Mouse (Mus musculus) neural tube, embryonic 13.5 days (tissue): Measurements from ENCODE around the gene Ctrc. TPM values are rescaled to one million over a fixed set of nuclear protein-coding genes. Genes with fewer than 3 reads are reported as not detected.

ENCODE experiments used
- ATAC-seq: fragments of 200-750 bp; cut with Nextera tagmentation; 2 replicates; pipeline ENCODE4 v1.8.0; 2017; ENCODE audit warnings: low read depth, mild to moderate bottlenecking, moderate TSS enrichment, moderate library complexity
- H3K27ac ChIP-seq: fragments of 300-500 bp; sonication (generic); replicated peaks from 2 replicates; pipeline ENCODE4 v1.5.1; 2015; ENCODE audit warnings: moderate library complexity, mild to moderate bottlenecking, inconsistent platforms
- H3K27me3 ChIP-seq: fragments of 300-500 bp; sonication (generic); 2 replicates; pipeline ENCODE4 v1.6.1; 2015; ENCODE audit warnings: mild to moderate bottlenecking, inconsistent platforms
- H3K36me3 ChIP-seq: fragments of 300-500 bp; sonication (generic); 2 replicates; pipeline ENCODE4 v1.6.1; 2015; ENCODE audit warnings: mild to moderate bottlenecking, inconsistent platforms
- H3K4me1 ChIP-seq: fragments of 300-500 bp; sonication (generic); replicated peaks from 2 replicates; pipeline ENCODE4 v1.6.1; 2015; ENCODE audit warnings: inconsistent platforms
- H3K4me2 ChIP-seq: fragments of 300-500 bp; sonication (generic); 2 replicates; pipeline ENCODE4 v1.6.1; 2015; ENCODE audit warnings: inconsistent platforms, mild to moderate bottlenecking, moderate library complexity
- H3K4me3 ChIP-seq: fragments of 300-500 bp; sonication (generic); 2 replicates; pipeline ENCODE4 v1.5.1; 2015; ENCODE audit warnings: mild to moderate bottlenecking, inconsistent platforms
- H3K9ac ChIP-seq: fragments of 300-500 bp; sonication (generic); 2 replicates; pipeline ENCODE4 v1.6.1; 2015; ENCODE audit warnings: moderate library complexity, mild to moderate bottlenecking, inconsistent platforms
- H3K9me3 ChIP-seq: fragments of 300-500 bp; sonication (generic); 2 replicates; pipeline ENCODE4 v1.6.1; 2016; ENCODE audit warnings: inconsistent platforms
- WGBS: fragments of 180-500 bp; shearing (Covaris S2); methylation state at CpG from one replicate; pipeline ENCODE4 v1.1.7; 2015; 5-methylcytosine and 5-hydroxymethylcytosine counted together
- polyA plus RNA-seq: library from polyadenylated mRNA; unstranded; fragments of >200 nt; fragmentation: Nextera tagmentation; extraction: Ambion mirVana; gene quantifications from 2 replicates; pipeline ENCODE4 v1.2.1, GENCODE M21; 2015

Gene Ctrc
- polyA plus RNA-seq, 1 experiment from 2014 or later = not detected

- Histone ChIP-seq H3K27me3 (no peaks in the 10 kb centered on the region; the same call in 1 of the 2 replicates), H3K4me2 (peak within 1 kb of the TSS; percentile 92), H3K9ac (peak within 1 kb of the TSS; percentile 91), H3K27ac (peak within 1 kb of the TSS; percentile 67), H3K9me3 (no peaks in the 10 kb centered on the region), H3K4me3 (peak within 1 kb of the TSS; percentile 70), H3K36me3 (no peaks in the 10 kb centered on the region), H3K4me1 (peaks cover 56% of the 10 kb centered on the region)
- ATAC-seq = peak; percentile 88
- WGBS = under 1% methylated on average over 60 of the region's 73 CpGs
Measured at GRCm38 (mm10) chr4:141874601-141875460, 28.7 kb upstream of the Ctrc start, which contains the start of gene Efhd2. Gene Efhd2, minus strand, starts transcription at chr4:141874920.

- Histone ChIP-seq H3K9ac (peak overlapping the region; percentile 91), H3K27ac (peak overlapping the region; percentile 67), H3K36me3 (no peaks in the 10 kb centered on the region), H3K4me2 (peak overlapping the region; percentile 92), H3K4me1 (peaks cover 63% of the 10 kb centered on the region), H3K9me3 (no peaks in the 10 kb centered on the region), H3K27me3 (no peaks in the 10 kb centered on the region; the same call in 1 of the 2 replicates), H3K4me3 (peak overlapping the region; percentile 70)
- peak; percentile 38 for ATAC-seq
- under 1% methylated on average over 19 of the region's 19 CpGs for WGBS
Measured at GRCm38 (mm10) chr4:141874111-141874600, 28.0 kb upstream of the Ctrc start.

- H3K27me3 ChIP-seq = no peaks in the 10 kb centered on the region
- 0 out of 2 replicates have a peak, but pooled peaks cover 3% of the 10 kb centered on the region for H3K36me3 ChIP-seq
- H3K4me1 ChIP-seq = peaks cover 70% of the 10 kb centered on the region
- ATAC-seq = no peak
- H3K4me3 ChIP-seq = peak overlapping the region; percentile 70
- no peak overlapping the region for H3K27ac ChIP-seq
- H3K9me3 ChIP-seq = no peaks in the 10 kb centered on the region
- peak overlapping the region; percentile 91 for H3K9ac ChIP-seq
- 79% methylated on average over 9 of the region's 9 CpGs for WGBS
- H3K4me2 ChIP-seq = peak overlapping the region; percentile 92
Measured at GRCm38 (mm10) chr4:141872977-141873376, 26.8 kb upstream of the Ctrc start.

GRCm38 (mm10) chr4:141871909-141872308 lies 25.8 kb upstream of the Ctrc start:
- Histone ChIP-seq H3K9me3 (no peaks in the 10 kb centered on the region), H3K27ac (peak overlapping the region; percentile 78), H3K4me1 (peaks cover 80% of the 10 kb centered on the region), H3K9ac (peak overlapping the region; percentile 91), H3K4me3 (peak overlapping the region; percentile 70), H3K36me3 (0 out of 2 replicates have a peak, but pooled peaks cover 3% of the 10 kb centered on the region), H3K4me2 (peak overlapping the region; percentile 92), H3K27me3 (no peaks in the 10 kb centered on the region)
- 44% methylated on average over 9 of the region's 9 CpGs for WGBS
- no peak for ATAC-seq

- Histone ChIP-seq H3K4me1 (peaks cover 86% of the 10 kb centered on the region), H3K9me3 (no peaks in the 10 kb centered on the region), H3K27ac (peak overlapping the region; percentile 78), H3K4me2 (peak overlapping the region; percentile 92), H3K27me3 (no peaks in the 10 kb centered on the region), H3K9ac (no peak overlapping the region; the same call in 1 of the 2 replicates), H3K36me3 (0 out of 2 replicates have a peak, but pooled peaks cover 3% of the 10 kb centered on the region), H3K4me3 (peak overlapping the region; percentile 70; the same call in 1 of the 2 replicates)
- 91% methylated on average over 3 of the region's 3 CpGs for WGBS
- ATAC-seq = no peak
Measured at GRCm38 (mm10) chr4:141871333-141871725, 25.2 kb upstream of the Ctrc start.

- Histone ChIP-seq H3K36me3 (0 out of 2 replicates have a peak, but pooled peaks cover 3% of the 10 kb centered on the region), H3K4me2 (0 out of 2 replicates have a peak overlapping the region, but pooled peaks have one; percentile 92), H3K4me1 (peaks cover 90% of the 10 kb centered on the region), H3K9ac (no peak overlapping the region), H3K27ac (no peak overlapping the region), H3K9me3 (no peaks in the 10 kb centered on the region), H3K4me3 (no peak overlapping the region), H3K27me3 (no peaks in the 10 kb centered on the region)
- 78% methylated on average over 11 of the region's 11 CpGs for WGBS
- no peak for ATAC-seq
Measured at GRCm38 (mm10) chr4:141870666-141871332, 24.6 kb upstream of the Ctrc start.

GRCm38 (mm10) chr4:141869436-141870215 lies 23.5 kb upstream of the Ctrc start:
- Histone ChIP-seq H3K4me1 (peaks cover 84% of the 10 kb centered on the region), H3K9ac (no peak overlapping the region; the same call in 1 of the 2 replicates), H3K9me3 (no peaks in the 10 kb centered on the region), H3K4me2 (no peak overlapping the region), H3K4me3 (no peak overlapping the region), H3K36me3 (0 out of 2 replicates have a peak, but pooled peaks cover 3% of the 10 kb centered on the region), H3K27ac (0 out of 2 replicates have a peak overlapping the region, but pooled peaks have one; percentile 28), H3K27me3 (no peaks in the 10 kb centered on the region)
- WGBS = 85% methylated on average over 5 of the region's 5 CpGs
- no peak for ATAC-seq

- H3K27ac ChIP-seq = peak overlapping the region; percentile 93
- 0 out of 2 replicates have a peak, but pooled peaks cover 3% of the 10 kb centered on the region for H3K36me3 ChIP-seq
- WGBS = 73% methylated on average over 10 of the region's 10 CpGs
- no peak overlapping the region for H3K9ac ChIP-seq
- 0 out of 2 replicates have a peak overlapping the region, but pooled peaks have one; percentile 7 for H3K4me2 ChIP-seq
- H3K27me3 ChIP-seq = no peaks in the 10 kb centered on the region
- peak; percentile 9; the same call in 1 of the 2 replicates for ATAC-seq
- no peaks in the 10 kb centered on the region for H3K9me3 ChIP-seq
- peaks cover 78% of the 10 kb centered on the region for H3K4me1 ChIP-seq
- H3K4me3 ChIP-seq = no peak overlapping the region
Measured at GRCm38 (mm10) chr4:141868051-141868450, 21.9 kb upstream of the Ctrc start.

- Histone ChIP-seq H3K27me3 (no peaks in the 10 kb centered on the region), H3K4me1 (peaks cover 74% of the 10 kb centered on the region), H3K4me3 (no peak overlapping the region), H3K9ac (peak overlapping the region; percentile 38; the same call in 1 of the 2 replicates), H3K27ac (peak overlapping the region; percentile 93), H3K9me3 (no peaks in the 10 kb centered on the region), H3K4me2 (peak overlapping the region; percentile 36), H3K36me3 (0 out of 2 replicates have a peak, but pooled peaks cover 3% of the 10 kb centered on the region)
- ATAC-seq = peak; percentile 81
- 26% methylated on average over 4 of the region's 4 CpGs for WGBS
Measured at GRCm38 (mm10) chr4:141867498-141867897, 21.3 kb upstream of the Ctrc start.

GRCm38 (mm10) chr4:141866933-141867490 lies 20.9 kb upstream of the Ctrc start:
- no peak overlapping the region for H3K4me3 ChIP-seq
- H3K9me3 ChIP-seq = no peaks in the 10 kb centered on the region
- peak overlapping the region; percentile 93 for H3K27ac ChIP-seq
- H3K4me2 ChIP-seq = peak overlapping the region; percentile 36
- no peaks in the 10 kb centered on the region for H3K27me3 ChIP-seq
- peaks cover 5% of the 10 kb centered on the region for H3K36me3 ChIP-seq
- H3K4me1 ChIP-seq = peaks cover 69% of the 10 kb centered on the region
- peak overlapping the region; percentile 38; the same call in 1 of the 2 replicates for H3K9ac ChIP-seq
- WGBS = 21% methylated on average over 10 of the region's 10 CpGs
- peak; percentile 45 for ATAC-seq

GRCm38 (mm10) chr4:141865600-141865999 lies 19.4 kb upstream of the Ctrc start:
- H3K9me3 ChIP-seq = no peaks in the 10 kb centered on the region
- no peak overlapping the region for H3K4me2 ChIP-seq
- H3K4me1 ChIP-seq = peaks cover 55% of the 10 kb centered on the region
- no peak overlapping the region for H3K4me3 ChIP-seq
- H3K9ac ChIP-seq = no peak overlapping the region
- peaks cover 16% of the 10 kb centered on the region for H3K36me3 ChIP-seq
- no peaks in the 10 kb centered on the region for H3K27me3 ChIP-seq
- no peak for ATAC-seq
- WGBS = 79% methylated on average over 5 of the region's 5 CpGs
- H3K27ac ChIP-seq = no peak overlapping the region
